Mouse (Mus musculus): ENCODE data around the gene Nipal3. TPM values are rescaled to one million over a fixed set of nuclear protein-coding genes. Genes with fewer than 3 reads are reported as not detected.

Gene Nipal3
- polyA plus RNA-seq, 1 experiment from 2014 or later: 5.9 TPM

MicroRNAs encoded within 50 kb of the gene (microRNA counts, 519-probe panel; counts per million panel counts)
- microRNA mmu-miR-700: 1,930 counts per million, percentile 25 among the panel's probes with 10 or more counts

Small RNA genes lying within 50 kb of the gene (microRNA-seq; reads per million reads assigned to microRNA genes)
- gene Gm25317 (not detected), gene Mir700 (307 reads per million, percentile 68 among the genes with 10 or more reads in this experiment)

Other genes starting within 250 kb of the Nipal3 start
- 97.8 and 125 TPM in 2 replicates for gene Clic4, start 222.2 kb downstream of the Nipal3 start, polyA plus RNA-seq (2015; fragmentation: Nextera tagmentation; extraction: Ambion mirVana)
- gene Srrm1, start 141.7 kb downstream of the Nipal3 start, polyA plus RNA-seq (2015; fragmentation: Nextera tagmentation; extraction: Ambion mirVana): 179 and 198 TPM in 2 replicates
- gene Ncmap, start 96.8 kb downstream of the Nipal3 start, polyA plus RNA-seq (2015; fragmentation: Nextera tagmentation; extraction: Ambion mirVana): 0.71 and 0.83 TPM in 2 replicates
- gene Rcan3, start 61.2 kb downstream of the Nipal3 start, polyA plus RNA-seq (2015; fragmentation: Nextera tagmentation; extraction: Ambion mirVana): 30.9 and 36.6 TPM in 2 replicates
- gene Stpg1, start 248 bp downstream of the Nipal3 start, polyA plus RNA-seq (2015; fragmentation: Nextera tagmentation; extraction: Ambion mirVana): 0.14 TPM in 1 of 2 replicates, not detected in the other
- 0.39 and 0.60 TPM in 2 replicates for gene Grhl3, start 78.6 kb upstream of the Nipal3 start, polyA plus RNA-seq (2015; fragmentation: Nextera tagmentation; extraction: Ambion mirVana)
- 0.16 and 0.18 TPM in 2 replicates for gene Ifnlr1, start 191.2 kb upstream of the Nipal3 start, polyA plus RNA-seq (2015; fragmentation: Nextera tagmentation; extraction: Ambion mirVana)
- not detected in 2 replicates for gene Il22ra1, start 233.1 kb upstream of the Nipal3 start, polyA plus RNA-seq (2015; fragmentation: Nextera tagmentation; extraction: Ambion mirVana)

Data from forebrain, embryonic 16.5 days (tissue).